Mouse (Mus musculus) fat pad, adult 2 months (tissue): ENCODE data around the gene Mettl1.

Source experiments
- DNase-seq: peaks from one replicate; pipeline ENCODE4 v3.0.0-alpha.2; 2011; ENCODE audit warnings: low read depth, low spot score; ENCODE audit errors: extremely low read depth

Mettl1 gene

DNA sequence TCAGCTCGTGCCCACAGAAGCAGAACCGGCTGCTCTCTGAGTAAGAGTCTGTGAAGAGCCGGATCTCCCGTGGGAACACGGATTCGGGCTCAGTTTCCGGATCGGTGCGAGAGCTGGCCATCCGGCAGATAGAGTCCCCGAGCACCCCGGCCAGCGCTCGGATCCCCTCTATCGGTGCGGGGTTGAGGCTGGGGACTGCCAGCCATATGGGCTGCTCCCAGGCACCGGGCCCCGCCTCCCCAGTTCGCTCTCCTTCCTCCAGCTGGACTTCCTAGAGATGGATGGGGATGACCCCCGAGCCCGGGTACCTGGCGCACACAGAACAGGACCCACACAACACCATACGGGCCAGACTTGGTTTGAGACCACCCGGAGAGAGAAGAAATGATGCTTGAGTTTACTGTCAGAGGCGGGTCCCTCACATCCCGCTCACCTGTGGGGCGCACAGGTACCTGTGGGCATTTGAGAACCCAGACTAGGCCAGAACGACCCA lies at the start of gene Mettl1, which contains the start of gene Eef1akmt3:
Gene Mettl1, plus strand, starts transcription at position 141 of the 493 bp plus-strand sequence.
Gene Eef1akmt3, minus strand, starts transcription at position 240 of the 493 bp plus-strand sequence.
- DNase-seq, result no peak

DNA sequence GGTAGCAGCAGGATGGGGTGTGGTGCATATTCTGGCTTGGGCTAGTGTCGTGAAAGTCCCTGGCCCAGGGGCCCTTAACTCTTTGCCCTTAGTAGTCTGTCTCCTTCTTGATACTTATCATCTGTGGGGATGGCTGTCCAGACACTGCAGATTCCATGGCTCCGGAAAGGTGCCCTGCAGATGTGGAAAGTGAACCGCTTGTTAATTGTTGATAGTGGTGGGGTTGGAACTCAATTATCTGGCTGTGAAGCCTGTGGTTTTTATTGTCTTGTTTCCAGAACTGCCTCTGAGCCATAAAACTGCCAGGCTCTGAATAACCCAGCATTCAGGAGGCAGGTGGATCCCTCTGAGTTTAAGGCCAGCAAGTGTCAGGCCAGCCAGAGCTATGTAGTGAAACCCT lies 49.5 kb upstream of the Mettl1 start:
- no peak for DNase-seq

- no peak for DNase-seq
Observed at GRCm38 (mm10) chr10:126993621-126994020, 47.6 kb upstream of the Mettl1 start.

DNA sequence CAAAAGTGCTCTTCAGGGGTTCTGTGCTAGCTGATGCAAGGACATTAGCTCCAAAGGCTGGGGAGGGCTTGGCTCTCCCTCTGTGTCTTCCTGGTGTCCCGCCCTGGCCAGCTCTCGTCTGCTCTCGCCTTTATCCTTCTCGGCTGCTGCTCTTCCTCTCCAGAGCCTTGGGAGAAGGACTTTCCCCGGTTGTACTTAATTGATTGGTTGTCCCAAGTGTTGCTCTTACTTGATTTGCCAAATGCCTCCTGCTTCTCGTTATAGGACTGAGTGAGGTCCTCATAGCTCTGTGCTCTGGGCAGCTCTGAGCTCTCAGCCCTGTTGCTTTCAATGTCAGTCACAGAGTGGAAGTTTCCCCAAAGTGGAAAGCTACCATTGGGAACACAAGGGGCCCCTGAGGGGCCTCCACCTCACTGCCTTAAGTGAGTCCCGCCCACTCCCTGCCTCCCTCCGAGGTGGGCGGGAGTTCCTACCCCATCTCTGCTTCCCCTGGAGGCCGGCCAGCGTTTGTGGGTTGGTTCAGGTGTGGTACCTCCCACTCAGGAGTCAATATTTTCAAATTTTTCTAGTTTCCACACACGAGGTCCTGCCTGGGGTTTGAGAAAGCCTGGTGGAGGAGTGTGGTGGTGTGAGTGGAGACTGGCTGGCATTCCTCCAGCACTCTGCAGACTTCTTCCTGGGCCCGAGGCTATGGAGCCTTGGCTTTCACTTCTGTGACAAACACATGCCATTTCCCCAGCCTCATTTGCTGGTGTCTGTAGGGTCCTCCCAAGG lies 43.7 kb upstream of the Mettl1 start:
- no peak for DNase-seq

GRCm38 (mm10) chr10:127000529-127000928 lies 40.7 kb upstream of the Mettl1 start, which contains the start of gene Avil:
Gene Avil, plus strand, starts transcription at chr10:127000709.
- DNase-seq, result no peak

GRCm38 (mm10) chr10:127001297-127001696 lies 39.9 kb upstream of the Mettl1 start:
- DNase-seq, result no peak

- no peak for DNase-seq
Observed at GRCm38 (mm10) chr10:127002056-127002455, 39.2 kb upstream of the Mettl1 start.

- DNase-seq, result no peak
Observed at GRCm38 (mm10) chr10:127002765-127003164, 38.4 kb upstream of the Mettl1 start.

GRCm38 (mm10) chr10:127003334-127003733 lies 37.9 kb upstream of the Mettl1 start:
- no peak for DNase-seq

DNA sequence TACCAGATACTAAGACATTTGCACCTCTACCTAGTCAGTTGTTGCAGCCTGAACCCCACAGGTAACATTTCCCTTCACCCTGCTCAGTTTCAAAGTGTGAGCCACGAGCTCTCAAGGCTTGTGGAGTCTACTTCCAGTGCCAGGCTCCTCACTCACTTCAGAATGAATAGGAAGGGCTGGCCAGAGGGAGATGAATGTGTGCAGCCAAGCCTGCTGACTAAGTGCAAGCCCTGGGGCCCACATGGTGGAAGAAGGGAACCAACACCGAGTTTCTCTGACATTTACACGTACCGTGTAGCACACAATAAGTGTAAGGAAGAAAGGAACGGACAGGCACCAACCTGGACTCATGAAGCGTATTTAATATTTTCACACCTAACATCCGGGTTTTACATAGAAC lies 37.4 kb upstream of the Mettl1 start:
- no peak for DNase-seq

DNA sequence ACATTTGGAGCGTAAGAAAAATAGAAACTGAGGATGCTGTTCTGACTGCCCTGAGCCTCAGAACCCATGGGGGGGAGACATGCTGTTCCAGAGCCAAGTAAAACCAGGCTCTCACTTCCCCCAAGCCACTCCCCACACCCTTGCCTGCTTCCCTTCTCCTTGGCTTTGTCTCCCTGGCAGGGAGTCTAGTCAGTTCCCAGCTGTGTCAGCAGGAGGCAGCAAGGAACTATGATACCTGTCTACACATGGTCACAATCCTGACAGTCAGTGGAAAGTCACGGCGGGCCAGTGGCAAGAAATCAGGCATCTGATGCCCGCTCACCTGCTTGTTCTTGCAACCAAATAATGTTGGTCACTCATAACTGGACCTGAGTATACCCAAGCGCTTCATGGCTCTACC lies 24.7 kb upstream of the Mettl1 start:
- DNase-seq, result no peak

GRCm38 (mm10) chr10:127017071-127017470 lies 24.1 kb upstream of the Mettl1 start:
- no peak for DNase-seq

GRCm38 (mm10) chr10:127018422-127018821 lies 22.8 kb upstream of the Mettl1 start:
- no peak for DNase-seq

DNA sequence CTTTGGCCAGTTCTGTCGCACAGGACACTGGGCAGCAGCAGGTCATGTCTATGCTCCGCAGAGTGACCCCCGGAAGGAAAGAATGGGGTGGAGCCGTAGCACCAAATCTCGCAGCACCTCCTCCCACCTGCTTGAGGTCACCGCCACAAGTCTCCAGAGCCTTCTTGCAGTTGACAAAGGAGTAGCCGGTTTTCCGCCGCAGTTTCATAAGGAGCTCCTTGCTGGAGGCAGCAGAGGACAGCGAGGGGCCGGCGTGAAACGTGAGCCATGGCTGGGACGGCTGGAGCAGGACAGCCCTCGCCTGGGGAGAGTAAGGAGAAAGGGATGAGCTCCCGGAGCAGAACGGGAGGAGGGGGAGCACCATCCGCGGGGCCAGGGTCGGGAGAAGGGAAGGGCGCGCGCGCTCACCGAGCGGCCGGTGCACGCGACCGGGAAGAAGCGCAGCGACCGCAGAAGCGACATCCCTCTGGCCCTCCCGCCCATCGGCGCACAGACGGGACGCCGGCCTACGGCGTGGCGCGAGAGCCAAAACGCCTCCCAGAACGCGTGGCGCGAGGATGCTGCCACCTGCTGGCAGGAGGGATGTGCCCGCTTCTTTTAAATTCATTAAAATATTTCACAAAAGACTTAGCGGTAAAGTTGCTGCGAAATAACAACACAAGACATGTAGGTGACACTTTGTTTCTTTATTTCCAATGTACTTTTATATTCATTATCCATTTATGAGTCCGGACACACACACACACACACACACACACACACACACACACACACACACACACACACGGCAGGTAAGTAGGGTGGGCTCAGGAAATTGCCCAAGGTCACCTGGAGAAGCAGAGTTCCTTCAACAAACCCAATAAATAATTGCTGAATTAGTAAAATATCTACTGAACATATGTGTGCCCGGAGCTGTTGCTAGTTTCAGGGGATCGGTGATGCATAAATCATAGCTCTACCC lies 10.6 kb upstream of the Mettl1 start, which contains the start of gene Tsfm:
Gene Tsfm, minus strand, starts transcription at position 505 of the 961 bp plus-strand sequence.
- DNase-seq, result peak; percentile 18

DNA sequence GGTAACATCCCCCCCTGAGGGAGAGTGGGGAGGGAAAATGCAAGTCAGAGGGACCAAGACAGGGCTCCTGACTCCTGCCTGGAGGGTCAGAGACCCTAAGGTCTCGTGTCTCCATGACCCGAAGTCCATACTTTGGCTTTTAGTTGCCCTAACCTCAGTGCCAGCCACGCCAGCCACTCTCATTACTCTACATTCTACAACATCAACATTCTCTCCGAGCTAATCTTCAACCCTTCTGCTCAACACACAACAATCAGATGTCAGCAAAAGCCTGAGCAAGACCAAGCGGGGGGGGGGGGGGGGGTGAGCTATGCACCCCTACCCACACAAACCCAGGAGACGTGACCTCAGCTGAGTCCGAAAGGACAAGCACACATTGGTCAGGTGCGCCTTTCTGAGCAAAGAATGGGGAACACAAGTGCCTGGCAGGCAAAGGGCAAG lies 7.9 kb upstream of the Mettl1 start:
- no peak for DNase-seq

DNA sequence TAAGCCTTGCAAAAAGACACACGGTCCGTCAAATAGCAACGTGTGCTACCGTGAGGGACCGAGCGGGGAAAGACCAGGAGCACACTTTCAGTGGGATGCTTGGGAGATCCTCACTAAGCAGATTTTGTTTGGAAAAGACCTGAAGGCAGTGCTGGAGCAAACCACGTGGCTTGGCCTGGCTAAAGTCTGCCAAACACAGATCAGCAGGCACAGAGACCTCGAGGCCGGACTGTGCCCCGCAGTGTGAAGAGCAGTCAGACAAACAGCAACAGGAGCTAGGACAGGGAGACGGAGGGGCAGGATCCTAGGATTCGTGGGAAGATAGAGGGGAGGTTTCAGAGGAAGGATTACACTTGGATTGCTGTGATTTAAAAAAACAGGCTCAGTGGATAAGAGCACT lies 4.9 kb upstream of the Mettl1 start:
- DNase-seq, result no peak

GRCm38 (mm10) chr10:127037641-127038040 lies 3.6 kb upstream of the Mettl1 start:
- no peak for DNase-seq

- no peak for DNase-seq
Observed at GRCm38 (mm10) chr10:127040569-127041214, 522 bp upstream of the Mettl1 start.

- DNase-seq, result no peak
Observed at GRCm38 (mm10) chr10:127041774-127042338, 642 bp downstream of the Mettl1 start.

DNA sequence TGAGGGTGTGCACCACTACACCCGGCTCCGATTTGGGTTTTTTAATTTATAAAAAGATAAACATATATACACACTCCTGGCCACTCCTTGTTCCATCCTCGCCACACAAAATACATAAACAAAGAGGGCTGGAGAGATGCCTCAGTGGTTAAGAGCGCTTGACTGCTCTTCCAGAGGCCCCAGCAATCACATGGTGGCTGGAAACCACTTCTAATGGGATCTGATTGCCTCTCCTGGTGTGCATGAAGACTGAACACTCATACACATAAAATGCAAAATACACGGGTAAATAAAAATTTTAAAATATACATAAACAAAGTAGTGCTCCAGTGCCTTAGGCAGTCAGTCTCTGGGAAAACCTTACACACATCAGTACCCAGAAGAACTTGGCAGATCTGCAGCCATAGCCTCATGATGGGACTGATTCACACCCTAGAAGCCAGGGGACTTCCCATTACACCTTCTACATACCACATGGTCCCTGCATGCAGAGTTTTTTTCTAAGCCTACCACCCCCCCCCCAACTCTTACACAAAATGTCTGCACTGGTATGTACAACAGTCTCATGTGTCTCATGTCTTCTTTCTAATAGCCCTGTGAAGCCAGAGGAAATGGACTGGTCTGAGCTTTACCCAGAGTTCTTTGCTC lies 1.4 kb downstream of the Mettl1 start:
- no peak for DNase-seq
